8 mouse cellular contexts compared by ENCODE assay signal in genomic region chr11:3761339-3761738, GRCm38 (mm10).
A peak's percentile ranks its signal among the peaks of the same experiment; 100 is the strongest.
DNase-seq lines count a peak whose midpoint lies in the region; ATAC-seq and TF ChIP-seq lines count a peak whose summit lies in the region.

No protein-coding gene starts in this region.

- DNase-seq in adrenal gland, adult (ENCODE audit: inconsistent age in 2 of 2, low spot score in 1 of 2), result peak; percentile 14 to 52
- no peak for DNase-seq in adrenal gland, postnatal 10 days
- no peak for DNase-seq in lung, postnatal 0 days (ENCODE audit: low spot score)
- DNase-seq in lung, postnatal 14 days, result no peak
- DNase-seq in limb, embryonic 11.5 days (ENCODE audit: low spot score), result peak; percentile 41
- DNase-seq in c-Kit-positive CD71-positive TER-119-positive erythroid progenitor cells, embryonic 14.5 days (ENCODE audit: low spot score), result no peak
- DNase-seq in thymus, adult 18-20 months, result no peak

- no peak for TF ChIP-seq CTCF in lung, postnatal 0 days (IDR thresholded peaks at IDR 0.05)
- TF ChIP-seq CTCF in small intestine, adult 2 months (IDR thresholded peaks at IDR 0.05; ENCODE audit: extremely low read depth, insufficient read length, insufficient replicate concordance, low read depth, low read length), result no peak

- no peak overlapping the region for H3K27ac ChIP-seq in lung, postnatal 0 days (ENCODE audit: low read length)
- H3K27ac ChIP-seq in limb, embryonic 11.5 days (replicated peaks; ENCODE audit: low read depth, low read length), result no peak overlapping the region
- no peak overlapping the region for H3K27ac ChIP-seq in small intestine, adult 2 months (ENCODE audit: insufficient read depth, low read depth, low read length)

- H3K27me3 ChIP-seq in lung, postnatal 0 days (replicated peaks; ENCODE audit: insufficient read depth, low read length), result peaks cover 27% of the 10 kb centered on the region
- peaks cover 17% of the 10 kb centered on the region for H3K27me3 ChIP-seq in limb, embryonic 11.5 days (ENCODE audit: control insufficient read depth, insufficient read depth, low read length)
- peaks cover 24% of the 10 kb centered on the region for H3K27me3 ChIP-seq in small intestine, adult 2 months (ENCODE audit: control insufficient read depth, insufficient read depth, low read length)

- no peak overlapping the region for H3K9ac ChIP-seq in lung, postnatal 0 days (replicated peaks; ENCODE audit: low read depth)
- no peak overlapping the region for H3K9ac ChIP-seq in limb, embryonic 11.5 days (ENCODE audit: low read length)

- no peak for ATAC-seq in lung, postnatal 0 days
- ATAC-seq in limb, embryonic 11.5 days (ENCODE audit: insufficient number of reproducible peaks, low FRiP score, low TSS enrichment, low read depth), result no peak

- 15% methylated on average over 11 of the region's 11 CpGs for WGBS in lung, postnatal 0 days
- 7% methylated on average over 10 of the region's 11 CpGs for WGBS in limb, embryonic 11.5 days
- 26% methylated on average over 11 of the region's 11 CpGs for WGBS in small intestine, adult 2 months

- no peaks in the 10 kb centered on the region for H3K36me3 ChIP-seq in lung, postnatal 0 days (ENCODE audit: insufficient read depth, low read length)
- no peaks in the 10 kb centered on the region for H3K36me3 ChIP-seq in limb, embryonic 11.5 days (ENCODE audit: control insufficient read depth, insufficient read depth, low read length)
- no peaks in the 10 kb centered on the region for H3K36me3 ChIP-seq in small intestine, adult 2 months (ENCODE audit: control insufficient read depth, insufficient read depth, low read length)

- no peak for TF ChIP-seq EP300 in lung, postnatal 0 days (IDR thresholded peaks at IDR 0.05)

- no peaks in the 10 kb centered on the region for H3K9me3 ChIP-seq in lung, postnatal 0 days (ENCODE audit: low read length)
- H3K9me3 ChIP-seq in limb, embryonic 11.5 days (ENCODE audit: control insufficient read depth, low read length), result no peaks in the 10 kb centered on the region; the same call in 1 of the 2 replicates

- no peaks in the 10 kb centered on the region for H3K4me1 ChIP-seq in lung, postnatal 0 days (ENCODE audit: insufficient read depth, low read depth, low read length)
- 0 out of 2 replicates have a peak, but pooled peaks cover 2% of the 10 kb centered on the region for H3K4me1 ChIP-seq in limb, embryonic 11.5 days (ENCODE audit: control insufficient read depth, insufficient read depth, low read length)
- no peaks in the 10 kb centered on the region for H3K4me1 ChIP-seq in small intestine, adult 2 months (ENCODE audit: control insufficient read depth, insufficient read depth, insufficient read length, low read length)

- peak overlapping the region; percentile 90 for H3K4me2 ChIP-seq in lung, postnatal 0 days (replicated peaks; ENCODE audit: low read depth, low read length)
- H3K4me2 ChIP-seq in limb, embryonic 11.5 days (ENCODE audit: low read depth, severe bottlenecking), result peak overlapping the region; percentile 97

- H3K4me3 ChIP-seq in lung, postnatal 0 days (ENCODE audit: low read depth, low read length), result peak overlapping the region; percentile 45; the same call in 1 of the 2 replicates
- H3K4me3 ChIP-seq in limb, embryonic 11.5 days (ENCODE audit: low read depth, low read length), result peak overlapping the region; percentile 51
- peak overlapping the region; percentile 34; the same call in 1 of the 2 replicates for H3K4me3 ChIP-seq in small intestine, adult 2 months (ENCODE audit: low read depth, low read length)

- TF ChIP-seq POLR2A in small intestine, adult 2 months (IDR thresholded peaks at IDR 0.05; ENCODE audit: low read depth, low read length), result no peak

Comparison
In these comparisons a context has a peak if more than half of its experiments do, and no peak if none do; other contexts are left out.
1. DNase-seq: peak in adrenal gland, adult (2 of 2) and limb, embryonic 11.5 days (single experiment); none in adrenal gland, postnatal 10 days (single experiment), lung, postnatal 0 days (single experiment), lung, postnatal 14 days (single experiment), c-Kit-positive CD71-positive TER-119-positive erythroid progenitor cells, embryonic 14.5 days (single experiment) and thymus, adult 18-20 months (0 of 2).
2. Peak in every context shown above with its lines, with median percentiles within 50 percentile points of each other: H3K4me3 ChIP-seq.